Mouse (Mus musculus) C2C12 (cell line): Measurements from ENCODE around the gene Abhd2.

Source experiments
- CTCF ChIP-seq: IDR thresholded peaks from one replicate; pipeline ENCODE4 v1.5.1; 2011; ENCODE audit not compliant: control insufficient read depth, insufficient read depth, insufficient read length
- USF1 ChIP-seq: IDR thresholded peaks from one replicate; pipeline ENCODE4 v1.6.1; 2011; ENCODE audit warnings: low read depth, mild to moderate bottlenecking, control low read depth, moderate library complexity

- TF ChIP-seq CTCF (no peak), USF1 (no peak)
Observed at GRCm38 (mm10) chr7:79273738-79274472, 906 bp downstream of the Abhd2 start.
